Mouse (Mus musculus) testis, adult 2 months (tissue): ENCODE data around the gene Kcnt1. TPM values are rescaled to one million over a fixed set of nuclear protein-coding genes. Genes with fewer than 3 reads are reported as not detected.

Experiments used
- H3K27ac ChIP-seq: fragments of 200-500 bp; 2 replicates; pipeline ENCODE4 v1.5.1; 2012; ENCODE audit warnings: low read depth, low read length; ENCODE audit not compliant: control insufficient read depth, insufficient read depth
- H3K27me3 ChIP-seq: fragments of 200-500 bp; 2 replicates; pipeline ENCODE4 v1.6.1; 2012; ENCODE audit warnings: mild to moderate bottlenecking, low read length, moderate library complexity; ENCODE audit not compliant: control insufficient read depth, insufficient read depth
- H3K36me3 ChIP-seq: fragments of 200-500 bp; 2 replicates; pipeline ENCODE4 v1.6.1; 2012; ENCODE audit warnings: mild to moderate bottlenecking, low read length; ENCODE audit not compliant: control insufficient read depth, insufficient read depth
- H3K4me1 ChIP-seq: fragments of 200-500 bp; 2 replicates; pipeline ENCODE4 v1.6.1; 2012; ENCODE audit warnings: low read length; ENCODE audit not compliant: control insufficient read depth, insufficient read depth
- H3K4me3 ChIP-seq: fragments of 200-500 bp; 2 replicates; pipeline ENCODE4 v1.5.1; 2012; ENCODE audit warnings: low read depth, mild to moderate bottlenecking, low read length, moderate library complexity, mixed read lengths; ENCODE audit not compliant: control insufficient read depth
- CTCF ChIP-seq: fragments of 200-500 bp; IDR thresholded peaks from 2 replicates; pipeline ENCODE4 v1.5.1; 2012; ENCODE audit warnings: low read depth, mild to moderate bottlenecking, inconsistent platforms, low read length, moderate library complexity; ENCODE audit not compliant: control insufficient read depth, insufficient read depth, insufficient replicate concordance
- POLR2A ChIP-seq: fragments of 200-500 bp; IDR thresholded peaks from 2 replicates; pipeline ENCODE4 v1.6.1; 2012; ENCODE audit warnings: low read depth, mild to moderate bottlenecking, inconsistent platforms, low read length, moderate library complexity; ENCODE audit not compliant: control insufficient read depth
- polyA plus RNA-seq: library from polyadenylated mRNA; depleted of rRNA; stranded (reverse); fragments of >200 nt; gene quantifications from 2 replicates; pipeline ENCODE4 v1.2.3, GENCODE M21; 2012

The Kcnt1 gene
- polyA plus RNA-seq, 1 experiment: 7.8 TPM

GRCm38 (mm10) chr2:25862038-25862437, 1.5 kb upstream of the Kcnt1 start:
- Histone ChIP-seq H3K4me3 (no peak overlapping the region), H3K36me3 (no peaks in the 10 kb centered on the region), H3K27ac (no peak overlapping the region), H3K27me3 (no peaks in the 10 kb centered on the region), H3K4me1 (peaks cover 27% of the 10 kb centered on the region)
- TF ChIP-seq POLR2A (no peak), CTCF (no peak)

- H3K27me3 ChIP-seq: no peaks in the 10 kb centered on the region
- no peaks in the 10 kb centered on the region for H3K36me3 ChIP-seq
- no peak overlapping the region for H3K27ac ChIP-seq
- no peak for TF ChIP-seq CTCF
- TF ChIP-seq POLR2A: no peak
- no peak overlapping the region for H3K4me3 ChIP-seq
- peaks cover 27% of the 10 kb centered on the region for H3K4me1 ChIP-seq
Observed at GRCm38 (mm10) chr2:25862696-25863270, 751 bp upstream of the Kcnt1 start.

DNA sequence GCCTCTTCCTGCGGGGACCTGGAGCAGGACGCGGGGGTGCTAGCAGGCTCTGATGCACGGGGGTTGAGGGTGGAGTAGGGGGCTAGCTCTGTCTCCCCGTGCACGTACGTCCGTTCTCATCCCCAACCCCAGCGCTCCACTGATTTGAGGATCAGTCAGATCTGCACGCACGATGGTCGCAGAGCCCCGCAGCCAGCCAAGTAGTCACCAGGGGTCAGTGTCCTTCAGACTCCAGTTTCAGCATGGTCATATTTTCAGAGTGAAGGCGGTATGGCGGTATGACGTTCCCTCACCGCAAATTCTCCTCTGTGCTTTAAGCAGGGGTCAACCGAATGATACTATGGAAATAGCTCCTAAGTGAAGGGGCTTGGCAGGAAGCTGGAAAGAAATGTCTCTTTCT, 696 bp downstream of the Kcnt1 start:
- Histone ChIP-seq H3K4me3 (peak overlapping the region; percentile 51), H3K36me3 (no peaks in the 10 kb centered on the region), H3K27ac (no peak overlapping the region), H3K4me1 (peaks cover 27% of the 10 kb centered on the region), H3K27me3 (no peaks in the 10 kb centered on the region)
- no peak for TF ChIP-seq CTCF
- no peak for TF ChIP-seq POLR2A

DNA sequence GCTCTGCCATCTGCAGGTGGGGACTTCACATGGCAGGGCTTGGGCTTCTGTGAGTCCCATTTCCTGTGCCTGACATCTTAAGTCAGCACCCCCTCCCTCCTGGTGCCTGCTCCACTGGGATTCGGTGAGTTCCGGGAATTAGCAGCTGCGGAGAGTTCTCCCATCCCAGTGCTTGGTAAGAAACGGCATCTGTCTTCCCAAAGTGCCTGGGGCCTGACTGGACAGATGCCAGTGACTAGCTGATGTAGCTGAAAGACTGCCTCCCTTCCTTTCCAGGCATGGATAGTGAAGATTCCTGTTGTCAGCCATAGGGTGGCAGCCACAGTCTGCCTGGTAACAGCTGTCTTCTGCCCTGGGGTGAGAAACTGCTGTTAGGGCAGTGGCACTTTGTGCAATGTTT, 1.9 kb downstream of the Kcnt1 start:
- Histone ChIP-seq H3K4me3 (no peak overlapping the region), H3K27me3 (no peaks in the 10 kb centered on the region), H3K4me1 (peaks cover 27% of the 10 kb centered on the region), H3K36me3 (no peaks in the 10 kb centered on the region), H3K27ac (no peak overlapping the region)
- TF ChIP-seq CTCF: peak; percentile 28; the same call in 1 of the 2 replicates
- no peak for TF ChIP-seq POLR2A

GRCm38 (mm10) chr2:25866656-25867055, 3.1 kb downstream of the Kcnt1 start:
- H3K4me3 ChIP-seq: no peak overlapping the region
- H3K4me1 ChIP-seq: peaks cover 27% of the 10 kb centered on the region
- TF ChIP-seq CTCF: no peak
- TF ChIP-seq POLR2A: no peak
- no peaks in the 10 kb centered on the region for H3K27me3 ChIP-seq
- H3K27ac ChIP-seq: no peak overlapping the region
- no peaks in the 10 kb centered on the region for H3K36me3 ChIP-seq

DNA sequence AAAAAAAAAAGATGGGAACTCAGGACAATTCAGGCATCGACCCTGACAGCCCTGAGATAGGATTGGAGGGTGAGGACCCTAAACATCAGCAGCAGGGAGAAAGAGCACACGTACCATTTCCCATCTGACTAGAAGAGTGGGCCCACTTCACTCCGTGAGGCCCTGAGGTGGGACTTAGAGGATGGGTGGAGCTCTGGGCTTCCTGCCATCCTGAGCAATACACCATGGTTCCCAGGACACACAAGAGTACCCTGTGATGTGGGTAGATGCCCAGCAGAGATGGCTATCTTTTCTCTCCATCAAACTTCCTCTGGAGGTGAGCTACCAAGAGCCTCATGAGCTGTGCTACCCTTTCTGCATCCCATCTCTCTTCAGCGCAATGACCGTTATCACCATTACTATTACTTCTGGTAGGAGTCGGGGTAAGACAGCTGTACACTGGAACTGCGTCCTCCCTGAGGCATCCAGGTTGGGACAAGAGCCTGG, 13.8 kb downstream of the Kcnt1 start:
- TF ChIP-seq POLR2A: no peak
- TF ChIP-seq CTCF: no peak
- Histone ChIP-seq H3K27ac (no peak overlapping the region), H3K27me3 (no peaks in the 10 kb centered on the region), H3K4me1 (peaks cover 10% of the 10 kb centered on the region), H3K4me3 (peak overlapping the region; percentile 53), H3K36me3 (no peaks in the 10 kb centered on the region)

DNA sequence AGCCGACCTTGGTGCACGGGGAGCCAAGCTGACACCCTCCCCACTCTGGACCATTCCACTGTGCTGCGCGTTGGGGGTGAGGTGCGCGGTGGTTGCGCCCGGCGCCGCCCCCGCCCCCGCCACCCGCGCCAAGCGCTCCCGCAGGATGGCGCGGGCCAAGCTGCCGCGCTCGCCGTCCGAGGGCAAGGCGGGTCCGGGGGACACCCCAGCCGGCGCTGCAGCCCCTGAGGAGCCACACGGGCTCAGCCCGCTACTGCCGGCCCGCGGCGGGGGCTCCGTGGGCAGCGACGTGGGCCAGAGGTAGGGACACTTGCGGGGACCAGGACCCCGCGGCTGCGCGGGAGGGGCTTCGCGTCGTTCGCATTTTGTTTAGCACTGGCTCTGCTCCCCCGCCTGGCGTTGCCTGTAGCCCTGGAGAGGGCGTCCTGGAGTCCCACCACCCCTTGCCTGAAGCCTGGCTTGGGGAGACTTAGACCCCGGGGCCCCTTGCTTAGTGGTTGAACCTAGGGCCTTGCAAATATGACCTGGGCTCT, 14.3 kb downstream of the Kcnt1 start:
- Histone ChIP-seq H3K36me3 (no peaks in the 10 kb centered on the region), H3K4me3 (peak overlapping the region; percentile 53), H3K27me3 (no peaks in the 10 kb centered on the region), H3K27ac (no peak overlapping the region), H3K4me1 (peaks cover 10% of the 10 kb centered on the region)
- no peak for TF ChIP-seq CTCF
- TF ChIP-seq POLR2A: no peak

GRCm38 (mm10) chr2:25878516-25878915, 15.0 kb downstream of the Kcnt1 start:
- H3K27ac ChIP-seq: no peak overlapping the region
- TF ChIP-seq POLR2A (no peak), CTCF (no peak)
- H3K4me1 ChIP-seq: peaks cover 10% of the 10 kb centered on the region
- H3K4me3 ChIP-seq: no peak overlapping the region
- H3K36me3 ChIP-seq: no peaks in the 10 kb centered on the region
- no peaks in the 10 kb centered on the region for H3K27me3 ChIP-seq
